Mouse (Mus musculus): ENCODE data around the gene Selenow. TPM values are rescaled to one million over a fixed set of nuclear protein-coding genes. Genes with fewer than 3 reads are reported as not detected.
A peak's percentile ranks its signal among the peaks of the same experiment; 100 is the strongest.

The Selenow gene
- 1,000 to 10,000 TPM; 1,391 to 1,893 TPM for total RNA-seq (2021)
- long read RNA-seq, experiment 1, transcript Selenow-201 (6 exons, 736 nt) = major isoform, 1,536 of 1,614 reads
- long read RNA-seq, experiment 1, partial matches to known transcripts = 35 of 1,614 reads
- long read RNA-seq, experiment 1, other reads (novel, unspliced or antisense) = 43 of 1,614 reads
- long read RNA-seq, experiment 2, transcript Selenow-201 (6 exons, 736 nt) = major isoform, 2,072 of 2,174 reads
- long read RNA-seq, experiment 2, partial matches to known transcripts = 52 of 2,174 reads
- long read RNA-seq, experiment 2, other reads (novel, unspliced or antisense) = 50 of 2,174 reads

DNA sequence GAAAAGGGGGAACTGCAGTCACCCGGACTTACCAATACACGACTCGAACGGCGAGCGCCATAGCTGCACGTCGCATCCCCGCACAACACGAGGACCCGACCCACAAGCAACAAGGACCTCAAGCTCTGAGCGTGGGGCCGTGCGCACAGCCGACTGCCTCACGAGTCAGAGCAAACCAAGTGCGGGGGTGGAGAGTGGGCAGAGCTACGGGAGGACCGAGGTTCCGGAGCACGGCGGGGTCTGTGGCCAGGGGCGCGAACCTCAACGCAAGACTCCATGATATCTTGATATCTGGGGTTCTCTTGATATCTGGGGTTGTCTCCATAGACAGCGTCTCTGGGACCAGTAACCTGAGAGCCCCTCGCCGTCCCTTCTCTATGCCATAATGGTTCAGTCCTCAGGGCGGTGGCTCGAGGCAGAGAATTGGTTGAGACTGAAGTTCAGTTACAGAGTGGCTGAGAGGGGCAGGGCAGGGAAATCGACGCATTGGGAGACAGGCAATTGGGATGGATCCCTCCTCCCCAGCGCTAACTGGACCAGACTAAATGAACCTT lies at the start of gene Selenow:
Gene Selenow, minus strand, starts transcription at position 183 of the 554 bp plus-strand sequence.
- intact Hi-C loops (cut with DNase I) = loop anchor here (5.0 to 10.0 kb wide), 2 partner anchors 130 to 1133 kb away; no protein-coding TSS in a partner anchor
- Histone ChIP-seq H3K4me3 (peak within 1 kb of the TSS; percentile 75), H3K27ac (peak within 1 kb of the TSS; percentile 100)
- TF ChIP-seq CTCF (IDR thresholded peaks at IDR 0.05) = no peak
- peak; percentile 95 for DNase-seq

DNA sequence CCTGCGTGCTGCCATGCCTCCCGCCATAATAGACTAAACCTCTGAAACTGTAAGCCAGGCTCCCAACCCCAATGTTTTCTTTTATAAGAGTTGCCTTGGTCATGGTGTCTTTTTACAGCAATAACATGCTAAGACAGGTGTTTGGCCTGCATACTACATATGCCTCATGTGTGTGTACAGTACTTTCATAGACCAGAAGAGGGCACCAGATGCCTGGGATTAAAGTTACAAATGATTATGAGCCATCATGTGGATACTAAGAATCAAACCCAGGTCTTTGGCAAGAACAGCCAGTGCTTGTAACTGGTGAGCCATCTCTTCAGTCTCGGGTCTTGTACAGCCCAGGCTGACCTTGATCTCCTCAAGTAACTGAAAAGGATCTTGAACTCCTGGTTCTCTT lies 47.5 kb upstream of the Selenow start:
- H3K4me3 ChIP-seq = no peak overlapping the region
- DNase-seq = no peak
- intact Hi-C loops (cut with DNase I) = no loop called here
- peak; percentile 43 for TF ChIP-seq CTCF (IDR thresholded peaks at IDR 0.05)
- no peak overlapping the region for H3K27ac ChIP-seq

DNA sequence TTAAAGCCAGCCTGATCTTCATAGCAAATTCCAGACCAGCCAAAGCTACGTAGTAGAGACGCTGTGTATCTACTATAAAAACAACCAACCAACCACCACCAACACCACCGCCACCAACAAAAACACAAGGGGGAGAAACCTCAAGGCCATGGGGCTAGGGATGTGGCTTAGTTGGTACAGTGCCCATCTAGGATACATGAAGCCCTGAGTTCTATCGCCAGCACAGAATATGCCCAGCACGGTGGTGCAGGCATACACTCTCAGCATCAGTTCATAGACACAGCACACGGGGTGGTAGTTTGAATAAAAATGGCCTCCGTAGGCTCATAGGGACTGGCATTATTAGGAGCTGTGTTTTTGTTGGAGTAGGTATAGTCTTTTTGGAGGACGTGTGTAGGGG lies 46.1 kb upstream of the Selenow start:
- no peak for TF ChIP-seq CTCF (IDR thresholded peaks at IDR 0.05)
- Histone ChIP-seq H3K4me3 (no peak overlapping the region), H3K27ac (no peak overlapping the region)
- intact Hi-C loops (cut with DNase I) = no loop called here
- no peak for DNase-seq

DNA sequence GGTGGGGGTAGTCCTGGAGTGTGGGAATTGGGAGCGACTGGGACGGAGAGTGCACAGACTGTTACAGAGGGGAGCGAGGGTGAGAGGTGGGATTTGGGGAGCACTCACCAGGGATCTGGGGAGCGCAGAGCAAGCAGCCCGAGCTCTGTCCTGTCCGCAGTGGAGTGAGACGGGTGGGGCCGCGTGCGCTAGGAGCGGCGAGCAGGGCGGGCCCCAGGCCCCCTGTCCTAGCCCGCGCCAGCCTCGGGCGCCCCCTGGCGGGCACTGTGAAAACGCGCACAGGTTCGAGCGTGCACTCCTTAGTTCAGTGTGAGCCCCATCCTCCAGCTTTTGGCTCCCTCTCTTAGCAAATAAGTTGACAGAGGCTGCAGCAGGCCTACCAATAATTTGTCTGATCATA lies 45.1 kb upstream of the Selenow start, which contains the start of gene Ehd2:
Gene Ehd2, minus strand, starts transcription at position 256 of the 400 bp plus-strand sequence.
- H3K27ac ChIP-seq = peak within 1 kb of the TSS; percentile 95
- intact Hi-C loops (cut with DNase I) = loop anchor here (1.0 to 2.0 kb wide), 2 partner anchors 19 to 37 kb away; no protein-coding TSS in a partner anchor
- peak within 1 kb of the TSS; percentile 86 for H3K4me3 ChIP-seq
- no peak; the same call in 1 of the 2 replicates for TF ChIP-seq CTCF (IDR thresholded peaks at IDR 0.05)
- DNase-seq = peak; percentile 91

DNA sequence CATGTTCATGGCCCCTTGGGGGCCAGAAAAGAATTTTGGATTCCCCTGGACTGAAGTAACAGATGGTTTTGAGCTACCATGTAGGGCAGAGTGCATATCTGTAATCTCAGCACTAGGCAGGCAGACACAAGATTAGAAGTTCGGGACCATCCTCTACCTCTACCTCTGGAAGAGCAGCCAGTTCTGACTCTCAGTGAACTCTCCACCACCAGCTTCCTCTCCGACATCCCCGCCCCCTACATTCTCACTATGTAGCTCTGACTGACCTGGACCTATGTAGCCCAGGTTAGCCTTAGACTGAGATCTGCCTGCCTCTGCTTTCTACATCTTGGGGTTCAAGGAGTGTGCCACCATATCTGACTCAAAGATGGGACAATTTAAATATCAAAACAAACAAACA lies 44.3 kb upstream of the Selenow start:
- intact Hi-C loops (cut with DNase I) = loop anchor here (2.0 kb wide), 1 partner anchor 36 kb away; no protein-coding TSS in a partner anchor
- DNase-seq = no peak
- no peak for TF ChIP-seq CTCF (IDR thresholded peaks at IDR 0.05)

DNA sequence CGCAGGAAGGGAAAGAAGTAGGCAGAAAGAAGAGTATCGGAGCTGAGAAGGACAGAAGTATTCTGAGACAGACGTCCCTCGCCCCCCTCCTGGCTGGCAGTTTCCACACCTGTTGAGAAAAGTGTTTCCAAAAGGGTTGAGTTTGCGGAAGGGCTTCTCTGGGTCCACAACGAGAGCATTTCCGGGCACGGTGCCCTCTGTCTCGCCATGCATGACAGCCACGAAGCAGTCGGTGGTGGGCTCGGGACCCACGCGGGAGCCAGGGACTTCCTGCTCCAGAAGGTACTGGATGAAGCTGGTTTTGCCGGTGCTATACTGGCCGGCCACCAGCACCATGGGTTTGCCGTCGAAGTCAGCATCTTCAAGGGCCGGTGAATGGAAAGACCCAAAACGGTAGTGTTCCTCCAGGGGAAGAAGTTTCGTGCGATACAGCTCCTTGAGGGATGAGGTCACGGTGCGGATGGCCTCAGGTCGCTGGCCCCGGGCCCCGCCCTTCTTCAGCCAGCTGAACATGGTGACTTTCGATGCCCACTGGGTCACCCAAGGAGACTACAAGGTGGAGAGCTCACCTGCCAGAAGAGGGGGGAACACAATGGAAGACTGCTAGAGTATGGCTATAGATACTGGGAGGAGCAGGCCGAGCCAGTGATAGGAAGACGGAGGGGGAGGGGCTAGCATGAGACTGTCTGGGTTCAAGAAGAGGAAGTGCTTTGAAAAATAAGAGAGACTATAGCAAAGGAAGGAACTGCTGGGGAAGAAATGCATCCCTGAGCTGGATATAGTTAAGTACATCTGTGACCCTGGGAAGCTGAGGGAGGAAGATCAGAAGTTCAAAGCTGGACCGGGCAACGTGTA lies 41.8 kb upstream of the Selenow start:
- no peak for TF ChIP-seq CTCF (IDR thresholded peaks at IDR 0.05)
- DNase-seq = no peak

More for the DNA sequence above, 44.3 kb upstream of the Selenow start:
- peak overlapping the region; percentile 86 for H3K4me3 ChIP-seq
- peak overlapping the region; percentile 95 for H3K27ac ChIP-seq

DNA sequence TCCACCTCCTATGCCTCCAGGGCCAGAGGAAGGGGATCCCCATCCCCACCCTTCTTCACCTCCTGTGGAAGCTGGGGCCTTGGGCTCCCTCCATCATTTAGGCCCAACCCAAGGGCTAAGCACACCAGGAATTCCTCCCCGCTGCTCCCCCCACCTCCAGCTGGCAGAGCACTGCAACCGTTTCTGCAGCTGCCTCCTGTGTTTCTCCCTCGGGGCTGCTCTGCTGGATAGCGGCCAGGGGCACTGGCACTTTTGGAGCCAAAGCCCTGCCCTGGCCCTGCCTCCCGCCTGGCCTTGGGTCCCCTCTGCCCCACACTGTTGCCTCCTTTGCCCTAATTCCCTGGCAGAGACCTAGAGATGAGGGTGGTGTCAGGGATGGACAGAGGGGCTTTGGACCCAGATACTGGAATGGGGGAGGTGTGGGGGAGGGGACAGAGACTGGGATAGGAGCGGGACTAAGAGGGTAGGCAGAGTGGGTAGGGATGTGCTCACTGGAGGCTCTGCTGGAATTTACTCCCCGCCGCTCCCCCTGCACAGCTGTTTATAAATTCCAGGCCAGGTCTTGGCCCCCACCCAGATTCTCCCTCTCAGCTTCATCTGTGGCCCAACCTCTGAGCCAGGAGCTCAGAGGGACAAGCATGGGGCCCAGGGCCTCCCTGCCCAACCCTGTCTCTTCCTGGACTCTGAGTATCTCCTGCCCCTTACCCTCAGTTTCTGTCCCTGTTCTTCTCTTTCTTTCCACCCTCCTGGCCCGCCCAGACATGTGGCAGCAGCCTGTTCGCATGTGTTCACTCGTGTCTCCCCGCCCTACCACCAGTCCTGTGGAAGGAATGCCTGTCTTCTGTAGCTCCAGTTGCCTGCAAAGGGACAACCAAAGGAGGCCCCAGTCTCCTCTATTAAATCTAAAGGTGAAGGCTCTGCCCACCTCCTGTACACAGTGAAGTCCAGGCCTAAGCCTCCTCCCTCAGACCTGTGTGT lies 40.4 kb upstream of the Selenow start:
- intact Hi-C loops (cut with DNase I) = loop anchor here (1.0 kb wide), 1 partner anchor 29 kb away; no protein-coding TSS in a partner anchor
- H3K4me3 ChIP-seq = peak overlapping the region; percentile 86
- DNase-seq = peak; percentile 93
- H3K27ac ChIP-seq = peak overlapping the region; percentile 95
- TF ChIP-seq CTCF (IDR thresholded peaks at IDR 0.05) = no peak

More for the DNA sequence above, 41.8 kb upstream of the Selenow start:
- Histone ChIP-seq H3K27ac (peak overlapping the region; percentile 95), H3K4me3 (peak overlapping the region; percentile 86)
- intact Hi-C loops (cut with DNase I) = no loop called here

DNA sequence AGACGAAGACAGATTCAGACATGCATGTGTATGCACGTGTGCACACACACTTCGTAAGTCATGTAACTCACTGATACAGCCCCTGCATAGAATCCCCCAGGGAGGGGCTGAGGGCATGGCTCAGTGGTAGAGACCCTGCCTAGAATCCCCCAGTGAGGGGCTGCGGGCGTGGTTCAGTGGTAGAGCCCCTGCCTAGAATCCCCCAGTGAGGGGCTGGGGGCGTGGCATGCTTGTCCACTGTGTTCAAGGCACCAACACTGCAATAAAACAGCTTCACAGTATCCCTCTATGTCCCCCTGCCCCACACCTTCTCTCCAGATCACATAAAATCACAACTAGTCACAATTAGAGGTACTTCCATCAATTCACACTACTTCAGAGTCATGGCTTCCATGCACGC lies 39.6 kb upstream of the Selenow start:
- Histone ChIP-seq H3K4me3 (peak overlapping the region; percentile 86), H3K27ac (peak overlapping the region; percentile 95)
- no peak for TF ChIP-seq CTCF (IDR thresholded peaks at IDR 0.05)
- DNase-seq = no peak
- intact Hi-C loops (cut with DNase I) = loop anchor here (1.0 kb wide), 1 partner anchor 28 kb away; no protein-coding TSS in a partner anchor

DNA sequence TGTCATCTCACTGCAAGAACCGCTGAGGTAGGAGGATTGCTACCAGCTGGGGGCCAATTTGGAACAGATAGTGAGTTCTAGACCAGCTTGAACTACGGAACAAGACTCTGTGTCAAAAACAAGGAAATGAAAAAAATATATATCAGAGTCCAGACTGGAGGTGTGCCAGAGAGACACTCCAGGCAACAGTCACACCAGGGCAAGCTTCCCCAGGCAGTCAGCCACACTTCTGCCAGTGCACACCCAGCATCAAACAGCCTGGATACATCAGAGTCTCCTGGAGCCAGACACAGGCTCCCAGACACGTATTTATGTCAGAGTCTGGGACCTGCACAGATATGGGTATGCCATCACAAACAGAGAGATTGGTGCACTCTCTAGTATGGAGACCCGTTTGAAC lies 39.0 kb upstream of the Selenow start:
- Histone ChIP-seq H3K27ac (peak overlapping the region; percentile 95), H3K4me3 (peak overlapping the region; percentile 86)
- intact Hi-C loops (cut with DNase I) = no loop called here
- no peak for TF ChIP-seq CTCF (IDR thresholded peaks at IDR 0.05)
- no peak for DNase-seq

DNA sequence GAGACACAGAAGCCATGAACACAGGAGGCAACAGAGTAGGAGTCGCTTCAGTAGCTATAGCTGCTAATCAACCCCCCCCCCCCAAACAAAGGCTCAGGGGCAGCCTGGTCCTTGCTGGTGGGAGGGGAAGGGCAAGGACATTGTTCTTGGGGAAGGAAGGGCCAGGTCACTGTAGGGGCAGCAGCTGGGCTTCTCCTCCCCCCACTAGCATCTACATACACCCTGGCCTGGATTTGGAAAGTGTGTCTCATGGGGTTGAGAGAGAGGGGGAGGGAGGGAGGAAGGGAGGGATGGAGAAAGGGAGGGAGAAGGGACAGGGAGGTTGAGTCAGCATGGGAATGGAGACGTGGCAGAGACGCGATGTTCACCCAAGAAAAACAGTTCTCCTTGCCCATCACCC lies 38.5 kb upstream of the Selenow start:
- intact Hi-C loops (cut with DNase I) = no loop called here
- no peak for TF ChIP-seq CTCF (IDR thresholded peaks at IDR 0.05)
- peak; percentile 44 for DNase-seq
- Histone ChIP-seq H3K27ac (peak overlapping the region; percentile 95), H3K4me3 (peak overlapping the region; percentile 86)

DNA sequence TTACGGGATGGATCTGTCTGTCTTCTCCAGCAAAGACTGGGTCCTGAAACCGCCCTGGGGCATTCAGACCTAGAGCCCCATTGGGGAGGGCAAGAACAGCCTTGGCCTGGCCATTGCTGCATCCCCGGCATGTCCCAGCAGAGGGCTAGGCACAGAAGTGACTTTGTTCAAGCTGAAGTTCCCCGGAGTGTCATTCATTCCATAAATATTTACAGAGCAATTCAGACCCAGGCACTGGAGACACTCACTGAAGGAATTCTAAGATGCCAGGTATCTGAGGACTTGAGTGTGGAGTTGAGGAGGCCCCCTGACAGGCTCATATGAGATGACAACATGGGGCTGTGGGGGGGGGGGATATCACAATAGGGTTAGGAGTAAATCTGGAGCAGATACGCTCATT lies 33.9 kb upstream of the Selenow start:
- Histone ChIP-seq H3K4me3 (peak overlapping the region; percentile 57), H3K27ac (peak overlapping the region; percentile 85)
- no peak for TF ChIP-seq CTCF (IDR thresholded peaks at IDR 0.05)
- intact Hi-C loops (cut with DNase I) = no loop called here
- no peak for DNase-seq

All from gastrocnemius, adult 2 months (tissue).